Comparison of ENCODE assay signal across 8 mouse cellular contexts in the genomic region with DNA sequence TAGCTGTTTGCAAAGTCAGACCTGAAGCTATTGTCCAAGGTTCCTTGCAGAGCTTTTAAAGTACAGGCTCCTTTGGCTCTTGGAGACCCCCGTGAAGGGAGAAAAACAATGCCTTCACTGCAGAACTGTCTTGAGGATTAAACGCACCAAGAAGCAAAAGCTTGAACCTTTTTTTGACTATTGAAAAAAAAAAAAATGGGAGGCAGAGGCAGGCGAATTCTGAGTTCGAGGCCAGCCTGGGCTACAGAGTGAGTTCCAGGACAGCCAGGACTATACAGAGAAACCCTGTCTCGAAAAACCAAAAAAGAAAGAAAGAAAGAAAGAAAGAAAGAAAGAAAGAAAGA. TPM values are rescaled to one million over a fixed set of nuclear protein-coding genes. Genes with fewer than 3 reads are reported as not detected.
A peak's percentile ranks its signal among the peaks of the same experiment; 100 is the strongest.
DNase-seq lines count a peak whose midpoint lies in the region; ATAC-seq and TF ChIP-seq lines count a peak whose summit lies in the region.
"Not testable (repeated sequence)": the region's sequence is repeated elsewhere in the genome, so short reads cannot be mapped to it uniquely, and the experiment has no call there.

No protein-coding gene starts in this region.

- not testable (repeated sequence) for ATAC-seq in heart, embryonic 13.5 days (ENCODE audit: extremely low read depth, insufficient number of reproducible peaks, low FRiP score, low TSS enrichment); intestine, embryonic 14.5 days (replicated peaks; ENCODE audit: low FRiP score, low TSS enrichment, low read depth); limb, embryonic 12.5 days (ENCODE audit: insufficient number of reproducible peaks, insufficient read depth, low FRiP score, low TSS enrichment, low read depth); midbrain, postnatal 0 days (ENCODE audit: low FRiP score)
- peak; percentile 12; the same call in 1 of the 2 replicates for ATAC-seq in lung, embryonic 14.5 days (ENCODE audit: insufficient read depth)
- ATAC-seq in stomach, postnatal 0 days (ENCODE audit: low FRiP score, low TSS enrichment) = peak; percentile 9; the same call in 1 of the 2 replicates

- not testable (repeated sequence) for H3K4me1 ChIP-seq in bone marrow, adult 2 months (ENCODE audit: control insufficient read depth, insufficient read depth, low read length); intestine, embryonic 14.5 days (replicated peaks; ENCODE audit: control insufficient read depth, insufficient read depth, low read length); limb, embryonic 12.5 days (replicated peaks); lung, embryonic 14.5 days (ENCODE audit: insufficient read depth); midbrain, postnatal 0 days (ENCODE audit: insufficient read depth, low read length); stomach, postnatal 0 days (replicated peaks; ENCODE audit: control insufficient read depth, insufficient read depth)
- H3K4me1 ChIP-seq in forebrain, embryonic 10.5 days = peaks cover 16% of the 10 kb centered on the region
- H3K4me1 ChIP-seq in heart, embryonic 13.5 days = peaks cover 17% of the 10 kb centered on the region

- H3K9me3 ChIP-seq in forebrain, embryonic 10.5 days; heart, embryonic 13.5 days; intestine, embryonic 14.5 days (ENCODE audit: control insufficient read depth, low read length); limb, embryonic 12.5 days; lung, embryonic 14.5 days (ENCODE audit: low read depth, low read length); midbrain, postnatal 0 days (ENCODE audit: low read length); stomach, postnatal 0 days (ENCODE audit: control insufficient read depth, low read length): not testable (repeated sequence)

- WGBS in bone marrow, adult 2 months = 8% methylated on average over 5 of the region's 5 CpGs
- 26% methylated on average over 5 of the region's 5 CpGs for WGBS in forebrain, embryonic 10.5 days
- 16% methylated on average over 5 of the region's 5 CpGs for WGBS in heart, embryonic 13.5 days
- 29% methylated on average over 5 of the region's 5 CpGs for WGBS in intestine, embryonic 14.5 days
- 25% methylated on average over 5 of the region's 5 CpGs for WGBS in limb, embryonic 12.5 days
- 20% methylated on average over 5 of the region's 5 CpGs for WGBS in lung, embryonic 14.5 days
- 22% methylated on average over 5 of the region's 5 CpGs for WGBS in midbrain, postnatal 0 days
- WGBS in stomach, postnatal 0 days = 21% methylated on average over 5 of the region's 5 CpGs

- not testable (repeated sequence) for DNase-seq in forebrain, embryonic 10.5 days (ENCODE audit: extremely low spot score, low spot score); intestine, embryonic 14.5 days (ENCODE audit: low spot score); lung, embryonic 14.5 days; midbrain, postnatal 0 days (ENCODE audit: low spot score); stomach, postnatal 0 days (ENCODE audit: low spot score)

- not testable (repeated sequence) for TF ChIP-seq EP300 in stomach, postnatal 0 days (optimal IDR thresholded peaks at IDR 0.05)

- peak overlapping the region; percentile 98 for H3K9ac ChIP-seq in heart, embryonic 13.5 days
- H3K9ac ChIP-seq in intestine, embryonic 14.5 days (ENCODE audit: low read length) = peak overlapping the region; percentile 97
- peak overlapping the region; percentile 98 for H3K9ac ChIP-seq in limb, embryonic 12.5 days (replicated peaks)
- H3K9ac ChIP-seq in lung, embryonic 14.5 days = peak overlapping the region; percentile 98; the same call in 1 of the 2 replicates
- H3K9ac ChIP-seq in midbrain, postnatal 0 days (replicated peaks; ENCODE audit: low read length, poor library complexity, severe bottlenecking) = not testable (repeated sequence)
- H3K9ac ChIP-seq in stomach, postnatal 0 days (ENCODE audit: low read length) = peak overlapping the region; percentile 96

- peak overlapping the region; percentile 92 for H3K4me3 ChIP-seq in bone marrow, adult 2 months (replicated peaks; ENCODE audit: control insufficient read depth, low read depth, low read length)
- peak overlapping the region; percentile 98 for H3K4me3 ChIP-seq in forebrain, embryonic 10.5 days
- H3K4me3 ChIP-seq in heart, embryonic 13.5 days = peak overlapping the region; percentile 99
- peak overlapping the region; percentile 97 for H3K4me3 ChIP-seq in intestine, embryonic 14.5 days (ENCODE audit: low read depth, low read length)
- H3K4me3 ChIP-seq in limb, embryonic 12.5 days (replicated peaks) = peak overlapping the region; percentile 94
- peak overlapping the region; percentile 95 for H3K4me3 ChIP-seq in lung, embryonic 14.5 days (ENCODE audit: low read depth, low read length)
- peak overlapping the region; percentile 100 for H3K4me3 ChIP-seq in midbrain, postnatal 0 days (ENCODE audit: low read depth, low read length)
- H3K4me3 ChIP-seq in stomach, postnatal 0 days (ENCODE audit: low read depth, low read length) = peak overlapping the region; percentile 98

- peak overlapping the region; percentile 95; the same call in 1 of the 2 replicates for H3K27ac ChIP-seq in bone marrow, adult 2 months (ENCODE audit: control insufficient read depth, insufficient read depth, low read depth, low read length, poor library complexity)
- peak overlapping the region; percentile 99 for H3K27ac ChIP-seq in forebrain, embryonic 10.5 days
- H3K27ac ChIP-seq in heart, embryonic 13.5 days (replicated peaks) = peak overlapping the region; percentile 87
- not testable (repeated sequence) for H3K27ac ChIP-seq in intestine, embryonic 14.5 days (ENCODE audit: low read depth)
- H3K27ac ChIP-seq in limb, embryonic 12.5 days = peak overlapping the region; percentile 94
- peak overlapping the region; percentile 94 for H3K27ac ChIP-seq in lung, embryonic 14.5 days (ENCODE audit: low read depth)
- H3K27ac ChIP-seq in midbrain, postnatal 0 days (ENCODE audit: low read depth, low read length) = peak overlapping the region; percentile 97
- H3K27ac ChIP-seq in stomach, postnatal 0 days (replicated peaks) = peak overlapping the region; percentile 95

- not testable (repeated sequence) for TF ChIP-seq POLR2A in bone marrow, adult 2 months (IDR thresholded peaks at IDR 0.05; ENCODE audit: borderline replicate concordance, control insufficient read depth, low read depth, low read length)

- H3K36me3 ChIP-seq in forebrain, embryonic 10.5 days (replicated peaks) = peaks cover 28% of the 10 kb centered on the region
- not testable (repeated sequence) for H3K36me3 ChIP-seq in heart, embryonic 13.5 days; intestine, embryonic 14.5 days (ENCODE audit: control insufficient read depth, insufficient read depth, low read length); limb, embryonic 12.5 days; lung, embryonic 14.5 days (ENCODE audit: insufficient read depth); midbrain, postnatal 0 days (ENCODE audit: insufficient read depth, low read length); stomach, postnatal 0 days (ENCODE audit: control insufficient read depth, insufficient read depth, low read length)

- H3K4me2 ChIP-seq in heart, embryonic 13.5 days = peak overlapping the region; percentile 79
- H3K4me2 ChIP-seq in intestine, embryonic 14.5 days (ENCODE audit: low read length) = peak overlapping the region; percentile 47
- H3K4me2 ChIP-seq in limb, embryonic 12.5 days = peak overlapping the region; percentile 47
- H3K4me2 ChIP-seq in lung, embryonic 14.5 days = peak overlapping the region; percentile 81
- peak overlapping the region; percentile 43 for H3K4me2 ChIP-seq in midbrain, postnatal 0 days (ENCODE audit: low read depth, low read length, poor library complexity, severe bottlenecking)
- H3K4me2 ChIP-seq in stomach, postnatal 0 days (replicated peaks; ENCODE audit: low read depth) = peak overlapping the region; percentile 66

- H3K27me3 ChIP-seq in forebrain, embryonic 10.5 days (ENCODE audit: poor library complexity, severe bottlenecking); heart, embryonic 13.5 days (replicated peaks); intestine, embryonic 14.5 days (replicated peaks; ENCODE audit: control insufficient read depth, insufficient read depth, low read length); limb, embryonic 12.5 days; lung, embryonic 14.5 days (ENCODE audit: insufficient read depth, low read length); midbrain, postnatal 0 days (ENCODE audit: insufficient read depth, low read length); stomach, postnatal 0 days (ENCODE audit: control insufficient read depth, insufficient read depth, low read length): not testable (repeated sequence)

- TF ChIP-seq CTCF in bone marrow, adult 2 months (IDR thresholded peaks at IDR 0.05; ENCODE audit: control insufficient read depth, insufficient read depth, low read length); lung, embryonic 14.5 days (IDR thresholded peaks at IDR 0.05; ENCODE audit: low read depth); midbrain, postnatal 0 days (IDR thresholded peaks at IDR 0.05); stomach, postnatal 0 days (IDR thresholded peaks at IDR 0.05; ENCODE audit: low read depth): not testable (repeated sequence)

RNA-seq across cellular contexts. Expression of a gene that starts 0.3 kb away (rescaled TPM):
- 5.8 and 6.2 TPM in 2 replicates for polyA plus RNA-seq in bone marrow, adult 2 months (2011; ENCODE audit: insufficient read depth, insufficient read length, low replicate concordance, missing spikeins)
- polyA plus RNA-seq in forebrain, embryonic 10.5 days (2016; fragmentation: Nextera tagmentation; extraction: Ambion mirVana) = 47.5 and 50.4 TPM in 2 replicates
- polyA plus RNA-seq in heart, embryonic 13.5 days (2015; fragmentation: Nextera tagmentation; extraction: Ambion mirVana) = 18.3 and 20.4 TPM in 2 replicates
- 29.1 and 31.6 TPM in 2 replicates for polyA plus RNA-seq in intestine, embryonic 14.5 days (2014; fragmentation: Nextera tagmentation; extraction: Ambion mirVana)
- polyA plus RNA-seq in limb, embryonic 12.5 days (2016; fragmentation: Nextera tagmentation; extraction: Ambion mirVana) = 38.0 and 51.8 TPM in 2 replicates
- polyA plus RNA-seq in lung, embryonic 14.5 days (2014; fragmentation: Nextera tagmentation; extraction: Ambion mirVana) = 36.9 and 41.2 TPM in 2 replicates
- total RNA-seq in midbrain, postnatal 0 days (2014; rRNA removed) = 29.2 and 33.2 TPM in 2 replicates
- 17.2 and 19.8 TPM in 2 replicates for polyA plus RNA-seq in midbrain, postnatal 0 days (2015; fragmentation: Nextera tagmentation; extraction: Ambion mirVana)
- polyA plus RNA-seq in stomach, postnatal 0 days (2015; fragmentation: Nextera tagmentation; extraction: Ambion mirVana) = 8.0 and 8.8 TPM in 2 replicates

RNA-seq across cellular contexts. Expression of a gene that starts 0.3 kb away (rescaled TPM):
- polyA plus RNA-seq in bone marrow, adult 2 months (2011; ENCODE audit: insufficient read depth, insufficient read length, low replicate concordance, missing spikeins) = 3.9 and 10.5 TPM in 2 replicates
- 63.3 and 73.3 TPM in 2 replicates for polyA plus RNA-seq in forebrain, embryonic 10.5 days (2016; fragmentation: Nextera tagmentation; extraction: Ambion mirVana)
- 22.7 and 28.4 TPM in 2 replicates for polyA plus RNA-seq in heart, embryonic 13.5 days (2015; fragmentation: Nextera tagmentation; extraction: Ambion mirVana)
- polyA plus RNA-seq in intestine, embryonic 14.5 days (2014; fragmentation: Nextera tagmentation; extraction: Ambion mirVana) = 46.2 and 50.3 TPM in 2 replicates
- polyA plus RNA-seq in limb, embryonic 12.5 days (2016; fragmentation: Nextera tagmentation; extraction: Ambion mirVana) = 73.9 TPM in 2 replicates
- polyA plus RNA-seq in lung, embryonic 14.5 days (2014; fragmentation: Nextera tagmentation; extraction: Ambion mirVana) = 66.7 and 70.2 TPM in 2 replicates
- total RNA-seq in midbrain, postnatal 0 days (2014; rRNA removed) = 30.0 and 34.1 TPM in 2 replicates
- polyA plus RNA-seq in midbrain, postnatal 0 days (2015; fragmentation: Nextera tagmentation; extraction: Ambion mirVana) = 13.7 and 13.8 TPM in 2 replicates
- 24.7 and 27.2 TPM in 2 replicates for polyA plus RNA-seq in stomach, postnatal 0 days (2015; fragmentation: Nextera tagmentation; extraction: Ambion mirVana)

RNA-seq across cellular contexts. Expression of a gene that starts 14.8 kb away (rescaled TPM):
- polyA plus RNA-seq in bone marrow, adult 2 months (2011; ENCODE audit: insufficient read depth, insufficient read length, low replicate concordance, missing spikeins) = 5.8 and 24.5 TPM in 2 replicates
- 20.7 TPM in 2 replicates for polyA plus RNA-seq in forebrain, embryonic 10.5 days (2016; fragmentation: Nextera tagmentation; extraction: Ambion mirVana)
- 10.4 and 13.7 TPM in 2 replicates for polyA plus RNA-seq in heart, embryonic 13.5 days (2015; fragmentation: Nextera tagmentation; extraction: Ambion mirVana)
- polyA plus RNA-seq in intestine, embryonic 14.5 days (2014; fragmentation: Nextera tagmentation; extraction: Ambion mirVana) = 13.3 and 13.6 TPM in 2 replicates
- 16.8 and 22.0 TPM in 2 replicates for polyA plus RNA-seq in limb, embryonic 12.5 days (2016; fragmentation: Nextera tagmentation; extraction: Ambion mirVana)
- 11.0 and 16.6 TPM in 2 replicates for polyA plus RNA-seq in lung, embryonic 14.5 days (2014; fragmentation: Nextera tagmentation; extraction: Ambion mirVana)
- total RNA-seq in midbrain, postnatal 0 days (2014; rRNA removed) = 54.1 and 56.8 TPM in 2 replicates
- 10.1 and 10.8 TPM in 2 replicates for polyA plus RNA-seq in midbrain, postnatal 0 days (2015; fragmentation: Nextera tagmentation; extraction: Ambion mirVana)
- 4.3 and 5.1 TPM in 2 replicates for polyA plus RNA-seq in stomach, postnatal 0 days (2015; fragmentation: Nextera tagmentation; extraction: Ambion mirVana)

RNA-seq across cellular contexts. Expression of a gene that starts 31.8 kb away (rescaled TPM):
- 109 and 111 TPM in 2 replicates for polyA plus RNA-seq in bone marrow, adult 2 months (2011; ENCODE audit: insufficient read depth, insufficient read length, low replicate concordance, missing spikeins)
- 379 and 398 TPM in 2 replicates for polyA plus RNA-seq in forebrain, embryonic 10.5 days (2016; fragmentation: Nextera tagmentation; extraction: Ambion mirVana)
- 382 and 427 TPM in 2 replicates for polyA plus RNA-seq in heart, embryonic 13.5 days (2015; fragmentation: Nextera tagmentation; extraction: Ambion mirVana)
- polyA plus RNA-seq in intestine, embryonic 14.5 days (2014; fragmentation: Nextera tagmentation; extraction: Ambion mirVana) = 427 and 467 TPM in 2 replicates
- polyA plus RNA-seq in limb, embryonic 12.5 days (2016; fragmentation: Nextera tagmentation; extraction: Ambion mirVana) = 447 and 463 TPM in 2 replicates
- 396 and 414 TPM in 2 replicates for polyA plus RNA-seq in lung, embryonic 14.5 days (2014; fragmentation: Nextera tagmentation; extraction: Ambion mirVana)
- total RNA-seq in midbrain, postnatal 0 days (2014; rRNA removed) = 89.4 and 107 TPM in 2 replicates
- polyA plus RNA-seq in midbrain, postnatal 0 days (2015; fragmentation: Nextera tagmentation; extraction: Ambion mirVana) = 521 and 552 TPM in 2 replicates
- 378 and 415 TPM in 2 replicates for polyA plus RNA-seq in stomach, postnatal 0 days (2015; fragmentation: Nextera tagmentation; extraction: Ambion mirVana)

RNA-seq across cellular contexts. Expression of a gene that starts 31.9 kb away (rescaled TPM):
- polyA plus RNA-seq in bone marrow, adult 2 months (2011; ENCODE audit: insufficient read depth, insufficient read length, low replicate concordance, missing spikeins) = 13.1 and 24.7 TPM in 2 replicates
- polyA plus RNA-seq in forebrain, embryonic 10.5 days (2016; fragmentation: Nextera tagmentation; extraction: Ambion mirVana) = 41.7 and 45.2 TPM in 2 replicates
- 58.1 and 61.1 TPM in 2 replicates for polyA plus RNA-seq in heart, embryonic 13.5 days (2015; fragmentation: Nextera tagmentation; extraction: Ambion mirVana)
- polyA plus RNA-seq in intestine, embryonic 14.5 days (2014; fragmentation: Nextera tagmentation; extraction: Ambion mirVana) = 51.1 and 52.8 TPM in 2 replicates
- 32.9 and 33.7 TPM in 2 replicates for polyA plus RNA-seq in limb, embryonic 12.5 days (2016; fragmentation: Nextera tagmentation; extraction: Ambion mirVana)
- 37.5 and 40.9 TPM in 2 replicates for polyA plus RNA-seq in lung, embryonic 14.5 days (2014; fragmentation: Nextera tagmentation; extraction: Ambion mirVana)
- total RNA-seq in midbrain, postnatal 0 days (2014; rRNA removed) = 34.5 and 40.3 TPM in 2 replicates
- polyA plus RNA-seq in midbrain, postnatal 0 days (2015; fragmentation: Nextera tagmentation; extraction: Ambion mirVana) = 34.9 and 38.5 TPM in 2 replicates
- polyA plus RNA-seq in stomach, postnatal 0 days (2015; fragmentation: Nextera tagmentation; extraction: Ambion mirVana) = 40.3 and 43.5 TPM in 2 replicates
